Mouse (Mus musculus): Measurements from ENCODE around the gene Ntrk2.

Gene Ntrk2

DNA sequence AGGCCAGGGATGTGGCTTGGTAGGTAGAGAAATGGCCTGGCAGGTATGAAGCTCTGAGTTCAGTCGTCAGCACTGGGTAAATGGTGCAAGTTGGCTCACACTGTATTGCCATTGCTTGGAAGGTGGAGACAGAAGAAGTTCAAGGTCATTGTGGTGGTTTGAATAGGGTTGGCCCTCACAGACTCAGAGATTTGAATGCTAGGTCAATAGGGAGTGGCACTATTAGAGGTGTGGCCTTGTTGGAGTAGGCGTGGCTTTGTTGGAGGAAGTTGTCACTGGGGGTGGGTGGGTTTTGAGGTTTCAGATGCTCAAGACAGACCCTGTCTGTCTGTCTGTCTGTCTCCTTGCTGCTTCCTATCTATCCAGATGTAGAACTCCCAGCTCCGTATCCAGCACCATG lies 159.5 kb downstream of the Ntrk2 start:
- no peak for ATAC-seq (ENCODE audit: low TSS enrichment)

DNA sequence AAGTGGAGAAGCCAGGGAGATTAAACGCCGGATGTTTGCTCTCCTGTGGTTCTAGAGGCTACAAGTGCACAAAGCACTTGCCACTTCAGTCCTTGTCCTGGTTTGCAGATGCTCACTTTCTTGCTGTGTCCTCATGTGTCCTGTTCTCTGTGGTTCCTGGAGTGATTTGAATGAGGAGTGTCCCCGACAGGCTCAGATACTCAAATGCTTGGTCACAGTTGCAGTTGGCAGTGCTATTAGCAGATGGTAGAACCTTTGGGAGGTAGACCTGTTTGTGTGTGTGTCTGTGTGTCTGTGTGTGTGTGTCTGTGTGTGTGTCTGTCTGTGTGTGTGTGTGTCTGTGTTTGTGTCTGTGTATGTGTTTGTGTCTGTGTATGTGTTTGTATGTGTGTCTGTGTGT lies 160.1 kb downstream of the Ntrk2 start:
- no peak for ATAC-seq (ENCODE audit: low TSS enrichment)

DNA sequence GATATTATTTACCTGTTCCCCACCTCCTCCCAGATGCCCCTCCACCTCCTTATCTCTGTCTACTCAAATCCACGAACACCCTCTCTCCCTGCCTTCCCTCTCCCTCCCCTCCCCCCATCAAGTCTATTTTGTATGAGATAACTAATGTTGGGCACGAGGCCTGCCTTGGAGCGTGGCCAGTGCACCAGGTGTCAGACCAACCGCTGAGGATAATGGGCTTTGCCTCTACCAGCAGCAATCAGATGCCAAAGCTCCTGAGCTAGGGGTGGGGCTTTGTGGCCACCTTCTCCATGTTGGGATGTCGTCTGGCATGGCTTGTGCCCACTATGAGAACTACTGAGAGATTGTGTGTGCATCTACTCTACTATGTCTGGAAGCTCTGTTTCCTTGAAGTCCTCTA lies 161.8 kb downstream of the Ntrk2 start:
- no peak for ATAC-seq (ENCODE audit: low TSS enrichment)

DNA sequence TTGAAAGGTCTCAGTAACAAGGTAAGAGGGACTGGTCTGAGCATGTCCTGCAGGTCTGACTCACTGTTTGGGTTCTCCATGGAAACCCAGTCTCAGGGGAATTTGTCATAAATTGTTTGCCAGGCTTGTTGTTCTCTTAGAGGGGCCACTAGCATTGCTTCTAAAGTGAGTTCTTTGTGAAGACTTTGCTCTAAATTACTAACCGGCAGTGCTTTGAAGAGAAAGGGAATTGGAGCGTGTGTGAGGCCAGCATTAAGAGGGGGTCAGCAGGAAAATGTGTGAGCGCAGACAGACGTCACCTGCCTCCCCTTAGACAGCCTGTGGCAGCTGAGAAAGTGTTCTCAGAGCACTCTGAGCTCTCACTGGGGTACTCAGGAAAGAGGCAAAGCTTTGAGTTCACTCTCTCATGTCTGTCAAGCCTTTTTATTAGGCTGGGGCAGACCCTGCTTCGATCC lies 165.1 kb downstream of the Ntrk2 start:
- ATAC-seq (ENCODE audit: low TSS enrichment): no peak

DNA sequence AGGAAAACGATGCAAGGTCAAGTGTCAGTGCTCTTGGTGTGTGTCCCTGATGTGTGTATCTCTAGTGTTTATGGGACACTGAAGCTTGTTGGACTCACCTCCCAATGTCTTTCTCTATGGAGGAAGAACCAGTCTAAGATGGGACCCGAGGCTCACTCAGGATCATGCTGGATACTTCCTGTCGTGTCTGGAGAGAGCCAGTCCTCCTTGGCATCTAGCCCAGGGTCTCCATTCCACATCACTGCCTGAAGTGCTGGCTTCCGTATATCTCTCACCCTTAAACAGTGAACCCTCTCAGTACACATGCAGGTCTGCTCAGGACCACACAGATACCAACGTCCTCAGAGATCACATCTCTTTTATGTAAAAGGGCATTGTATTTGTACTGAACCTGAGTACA lies 166.1 kb downstream of the Ntrk2 start:
- ATAC-seq (ENCODE audit: low TSS enrichment): no peak

DNA sequence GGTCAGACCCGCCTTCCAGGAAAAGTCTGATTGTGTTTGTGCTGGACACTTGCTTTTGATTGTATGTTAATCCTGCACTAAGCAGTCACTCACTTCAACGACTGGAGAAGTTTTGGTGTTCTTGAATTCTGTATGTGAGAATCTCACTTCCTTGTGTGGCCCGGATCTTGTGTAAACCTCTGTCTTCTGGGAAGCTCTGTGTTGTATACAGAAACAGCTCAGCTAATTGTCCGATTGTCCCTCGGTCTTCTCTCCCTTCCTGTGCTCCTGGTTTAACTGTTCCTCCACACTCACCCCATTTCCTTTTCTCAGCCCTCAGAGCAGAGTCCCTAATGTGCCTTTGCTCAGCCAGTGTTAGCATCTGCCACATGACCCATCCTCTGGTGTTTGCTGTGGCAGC lies 190.1 kb downstream of the Ntrk2 start:
- no peak for ATAC-seq (ENCODE audit: low TSS enrichment)

DNA sequence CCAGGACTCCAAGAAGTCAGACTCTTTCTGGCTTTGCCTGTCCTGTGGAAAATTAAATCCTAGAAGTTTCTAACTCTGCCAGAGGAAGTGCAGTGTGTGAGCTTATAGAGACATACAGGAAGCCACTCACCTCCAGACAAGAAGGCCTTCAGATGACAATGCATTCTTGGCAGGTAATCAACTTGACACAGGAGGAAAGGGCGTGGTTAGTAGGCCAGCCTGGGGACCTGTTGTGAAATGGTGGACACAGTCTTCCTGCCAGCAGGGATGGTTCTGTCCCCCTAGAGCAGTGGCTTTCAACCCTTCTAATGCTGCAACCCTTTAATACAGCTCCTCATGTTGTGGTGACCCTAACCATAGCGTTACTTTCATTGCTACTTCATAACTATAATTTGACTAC lies 191.4 kb downstream of the Ntrk2 start:
- ATAC-seq (ENCODE audit: low TSS enrichment): no peak

DNA sequence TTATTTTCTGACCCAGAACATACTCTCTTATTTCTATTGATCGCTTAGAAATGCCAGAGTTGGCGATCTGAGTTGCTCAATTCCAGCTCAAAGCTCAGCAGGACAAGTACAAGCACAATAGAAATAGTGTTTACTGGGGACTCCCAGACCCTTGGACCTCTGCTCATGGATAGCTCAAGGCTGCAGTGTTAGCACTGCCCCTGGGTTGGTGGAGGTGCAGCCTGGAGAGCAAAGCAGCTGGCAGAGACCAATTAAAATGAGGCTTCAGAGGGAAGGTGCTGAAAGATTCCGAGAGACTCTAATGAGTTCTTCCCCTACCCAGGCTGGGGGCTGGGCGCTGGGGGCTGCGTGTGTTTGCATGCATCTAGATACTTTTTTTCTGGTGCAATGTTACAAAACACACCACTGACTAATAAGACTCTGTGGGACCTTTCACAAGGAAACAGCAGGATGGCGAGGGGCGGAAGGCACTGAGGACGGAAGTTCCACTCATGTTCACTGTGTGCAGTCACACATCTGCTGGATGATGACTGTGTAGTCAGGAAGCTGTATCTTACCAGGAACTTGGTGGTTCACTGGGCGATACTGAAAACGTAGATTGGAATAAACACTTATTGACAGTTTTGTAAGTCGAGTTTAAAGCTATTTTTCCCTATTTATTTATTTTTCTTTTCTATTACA lies 193.1 kb downstream of the Ntrk2 start:
- 0 out of 2 replicates have a peak, but pooled peaks have one; percentile 8 for ATAC-seq (ENCODE audit: low TSS enrichment)

DNA sequence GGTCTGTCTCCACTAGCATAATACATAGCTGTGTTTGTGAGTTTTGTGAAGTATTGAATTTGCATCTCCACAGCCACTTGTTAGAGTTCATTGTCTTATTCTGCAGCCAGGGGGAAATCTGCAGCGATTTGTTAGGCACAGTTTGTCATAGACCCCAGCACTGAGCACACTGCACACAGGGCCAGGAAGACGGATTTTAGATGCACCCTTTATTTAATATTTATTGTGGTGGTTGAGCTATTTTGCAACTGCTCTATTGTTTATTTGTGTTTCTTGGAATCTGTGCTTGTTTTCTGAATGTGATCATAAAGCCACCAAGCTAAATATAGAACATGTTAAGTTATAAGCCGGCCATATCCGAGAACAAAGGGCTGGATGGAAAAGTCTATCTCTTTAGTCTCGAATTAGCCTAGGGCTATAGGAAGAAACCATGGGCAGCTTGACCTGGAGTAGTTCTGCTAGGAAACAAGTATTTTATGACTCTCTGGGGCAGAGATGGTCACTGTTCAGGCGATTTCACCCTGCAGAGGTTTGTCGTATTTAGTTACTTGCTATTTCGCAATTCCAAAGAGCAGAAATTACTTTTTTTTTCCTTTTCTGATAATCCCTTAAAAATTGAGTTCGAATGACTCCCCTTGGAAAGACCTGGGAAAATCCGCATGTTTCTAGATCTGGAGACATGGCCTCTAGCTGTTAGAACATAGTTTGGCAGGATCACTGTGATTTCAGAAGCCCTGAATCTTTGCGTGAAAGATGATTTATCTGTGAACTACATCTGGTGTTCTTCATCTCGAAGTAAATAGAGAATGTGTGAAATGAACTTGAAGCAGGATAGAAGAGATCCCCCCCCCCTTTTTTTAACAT lies 196.8 kb downstream of the Ntrk2 start:
- no peak for ATAC-seq (ENCODE audit: low TSS enrichment)

DNA sequence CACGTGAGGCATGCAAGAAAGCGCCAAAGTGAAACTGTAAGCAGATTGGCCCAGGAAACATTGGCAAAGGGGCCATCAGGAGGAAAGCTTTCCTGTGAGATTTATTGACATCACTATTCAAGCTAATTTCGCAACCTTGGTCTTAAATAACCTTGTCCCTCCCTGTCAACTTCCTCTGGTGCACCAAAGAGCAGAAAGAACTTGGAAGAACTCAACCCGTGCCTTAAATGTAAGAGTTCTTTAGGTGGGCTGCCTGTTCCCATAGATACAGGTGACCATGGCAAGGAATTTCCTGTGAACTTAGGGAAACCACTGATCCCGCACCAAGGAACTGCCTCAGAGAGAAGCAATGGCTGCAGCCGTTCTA lies 197.4 kb downstream of the Ntrk2 start:
- no peak for ATAC-seq (ENCODE audit: low TSS enrichment)

DNA sequence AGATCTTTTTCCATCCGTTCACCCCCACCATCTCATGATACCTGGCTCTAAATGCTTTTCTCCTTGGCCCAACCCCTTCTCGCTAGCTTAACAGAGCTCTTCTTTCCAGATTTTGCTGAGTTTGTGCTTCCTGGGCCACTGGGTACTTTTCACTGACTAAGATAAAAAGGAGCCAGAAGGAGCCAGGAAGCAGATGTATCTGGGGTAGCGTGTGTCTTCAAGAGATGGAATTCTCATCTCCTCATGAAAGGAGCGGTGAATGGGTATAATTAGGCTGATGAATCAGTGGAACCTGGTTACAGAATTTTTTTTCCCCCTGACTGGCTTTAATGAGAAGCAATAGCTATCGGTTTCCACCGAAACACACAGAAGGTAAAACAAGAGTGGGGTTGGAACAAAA lies 198.2 kb downstream of the Ntrk2 start:
- peak; percentile 68 for ATAC-seq (ENCODE audit: low TSS enrichment)

DNA sequence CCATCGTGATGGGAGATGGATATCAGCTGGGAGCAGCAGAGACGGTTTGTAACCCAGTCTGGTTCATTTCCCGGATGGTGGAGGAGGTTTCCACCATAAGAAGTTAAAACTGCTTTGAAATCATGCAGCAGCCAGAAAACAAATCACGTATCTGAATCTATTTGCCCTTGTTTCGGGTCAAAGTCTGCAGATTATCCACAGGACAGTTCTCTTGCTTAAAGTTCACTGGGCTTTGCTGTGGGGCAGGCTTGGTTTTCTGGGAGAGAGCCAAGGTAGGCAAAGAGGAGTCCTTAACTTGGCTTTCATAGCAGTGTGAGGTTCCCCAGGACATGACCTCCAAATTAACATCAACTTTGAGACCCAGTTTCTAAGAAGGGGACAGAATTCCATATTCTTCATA lies 203.5 kb downstream of the Ntrk2 start:
- ATAC-seq (ENCODE audit: low TSS enrichment): no peak

DNA sequence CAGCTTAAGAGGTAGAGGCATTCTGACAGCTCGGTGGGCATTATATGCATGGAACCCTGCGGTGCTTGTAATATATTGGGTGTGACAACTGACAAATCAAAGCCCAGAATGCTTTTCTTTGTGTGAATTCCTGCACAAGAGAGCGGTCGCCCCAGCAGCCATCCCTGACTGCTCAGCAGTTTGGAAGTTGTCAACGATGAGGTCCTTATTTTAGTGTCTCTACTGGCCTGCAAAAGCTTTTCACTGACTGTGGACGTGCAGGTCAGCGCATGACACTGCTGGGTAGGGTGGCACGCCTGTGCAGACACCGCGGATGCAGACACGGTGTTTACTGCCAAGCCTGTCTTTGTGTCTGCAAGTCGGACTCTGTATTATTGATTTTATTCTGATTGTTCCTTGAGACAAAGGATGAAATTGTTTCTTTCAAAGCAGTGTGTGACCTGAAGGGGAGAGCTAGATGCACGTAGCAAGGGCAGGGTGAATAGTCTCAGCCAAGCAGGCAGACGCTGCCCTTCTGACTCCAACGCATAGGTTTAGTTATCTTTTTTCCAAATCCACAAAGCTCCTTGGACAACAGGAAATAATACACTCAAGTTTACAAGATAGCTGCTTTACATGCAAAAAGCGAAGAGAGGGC lies 204.6 kb downstream of the Ntrk2 start:
- peak; percentile 17; the same call in 1 of the 2 replicates for ATAC-seq (ENCODE audit: low TSS enrichment)

DNA sequence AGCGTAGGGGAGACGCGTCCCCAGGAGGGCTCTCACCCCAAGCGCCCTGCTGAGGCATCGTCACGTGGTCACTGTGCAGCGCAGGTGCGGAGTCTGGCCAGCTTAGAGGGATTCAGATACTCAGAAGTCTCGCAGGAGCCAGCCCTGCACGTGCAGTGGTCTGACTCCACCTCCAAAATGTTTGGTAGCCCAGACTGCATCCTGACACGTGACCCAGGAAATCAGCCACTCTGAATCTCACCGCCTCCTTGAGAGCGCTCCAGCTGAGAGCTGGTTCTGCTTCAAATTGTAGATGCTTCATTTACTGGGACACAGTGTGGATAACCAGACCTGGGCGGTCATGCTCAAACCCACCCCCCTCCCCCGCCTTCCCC lies 205.1 kb downstream of the Ntrk2 start:
- peak; percentile 70 for ATAC-seq (ENCODE audit: low TSS enrichment)

DNA sequence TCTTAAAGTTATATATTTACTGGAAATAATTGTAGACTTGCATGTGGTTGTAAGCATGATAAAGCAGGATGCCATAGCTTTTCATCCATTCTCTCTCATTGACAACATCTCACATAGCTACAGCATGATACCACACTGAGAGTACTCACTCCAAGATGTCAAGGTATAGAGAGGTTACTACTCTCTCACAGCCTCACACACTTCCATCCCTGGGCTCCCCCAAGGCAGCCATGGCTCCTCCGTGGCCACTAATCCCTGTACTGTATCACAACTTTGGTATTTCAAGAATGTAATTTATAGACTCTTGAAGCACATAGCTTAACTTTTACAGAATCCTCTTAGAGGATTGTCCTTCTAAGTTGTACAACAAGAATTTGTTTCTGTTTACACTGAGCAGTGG lies 209.0 kb downstream of the Ntrk2 start:
- ATAC-seq (ENCODE audit: low TSS enrichment): no peak

DNA sequence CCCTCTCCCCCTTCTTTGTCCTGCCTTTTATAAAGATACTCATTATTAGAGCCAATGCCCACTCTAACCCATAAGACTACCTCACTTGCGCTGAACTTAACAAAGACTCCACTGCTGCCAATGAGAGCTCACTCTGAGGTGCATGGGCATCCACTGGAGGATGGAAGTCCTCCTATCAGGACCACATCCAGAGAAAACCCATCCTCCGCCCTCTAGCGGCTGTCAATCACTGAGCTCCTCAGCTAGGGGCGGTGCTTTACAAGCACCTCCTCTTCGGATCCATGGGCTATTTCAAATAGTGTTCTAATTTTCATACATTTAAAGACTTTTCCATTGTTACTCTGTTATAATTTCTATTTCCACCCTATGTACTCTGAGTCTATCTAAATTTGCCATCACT lies 210.8 kb downstream of the Ntrk2 start:
- ATAC-seq (ENCODE audit: low TSS enrichment): no peak

DNA sequence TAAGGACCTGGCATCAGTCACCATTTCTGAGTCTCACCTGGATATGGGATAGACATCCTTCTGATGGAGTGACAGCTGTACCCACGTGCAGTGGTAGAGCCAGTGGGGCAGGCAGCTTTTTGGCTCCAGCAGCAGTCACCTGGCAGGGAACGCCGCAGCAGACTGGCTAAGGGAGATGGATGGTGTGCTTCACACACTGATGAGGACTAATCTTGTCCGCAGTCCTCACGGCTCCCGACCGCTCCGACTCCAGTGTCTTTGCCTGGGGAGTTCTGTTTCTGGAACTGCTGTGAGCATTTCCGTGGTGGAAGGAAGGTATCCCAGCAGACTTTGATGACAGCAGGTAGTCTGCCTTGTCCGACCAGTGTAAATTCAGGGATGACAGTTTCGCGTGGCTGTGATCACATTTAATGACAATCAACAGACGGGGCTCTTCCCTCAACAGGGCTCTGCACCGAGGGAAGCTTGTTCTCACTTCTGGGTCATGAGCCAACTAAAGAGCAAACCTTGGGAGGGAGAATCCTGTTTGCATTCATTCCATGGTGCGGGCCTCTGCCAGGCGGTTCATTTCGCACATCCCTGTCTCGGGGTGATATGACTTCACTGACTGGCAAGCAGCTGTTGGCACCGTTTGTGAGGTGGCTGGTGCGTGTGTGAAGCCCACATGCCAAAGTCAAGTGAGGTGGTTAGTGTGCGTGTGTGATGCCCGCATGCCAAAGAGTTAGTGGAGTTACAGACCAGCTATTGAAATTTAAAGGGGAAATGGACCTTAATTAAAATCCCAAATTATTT lies 216.1 kb downstream of the Ntrk2 start:
- ATAC-seq (ENCODE audit: low TSS enrichment): peak; percentile 39

DNA sequence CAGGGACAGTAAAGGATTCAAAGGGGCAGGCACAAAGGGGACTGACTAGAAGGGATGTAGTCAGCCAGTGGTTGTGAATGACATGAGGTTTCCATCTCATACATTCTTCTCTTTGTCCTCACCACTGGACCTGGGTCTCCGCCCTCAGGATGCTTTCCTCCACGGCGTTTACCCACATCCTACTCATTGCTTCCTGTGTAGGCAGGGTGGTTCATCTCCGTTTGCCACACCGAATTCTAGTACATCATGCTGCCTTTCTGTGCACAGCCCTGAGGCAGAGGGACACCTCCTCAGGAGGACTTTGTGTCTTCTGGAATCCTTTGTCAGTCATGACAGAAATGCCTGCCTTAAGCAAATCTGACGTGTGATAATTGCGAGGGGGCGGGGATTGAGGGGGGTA lies 219.3 kb downstream of the Ntrk2 start:
- peak; percentile 51; the same call in 1 of the 2 replicates for ATAC-seq (ENCODE audit: low TSS enrichment)

DNA sequence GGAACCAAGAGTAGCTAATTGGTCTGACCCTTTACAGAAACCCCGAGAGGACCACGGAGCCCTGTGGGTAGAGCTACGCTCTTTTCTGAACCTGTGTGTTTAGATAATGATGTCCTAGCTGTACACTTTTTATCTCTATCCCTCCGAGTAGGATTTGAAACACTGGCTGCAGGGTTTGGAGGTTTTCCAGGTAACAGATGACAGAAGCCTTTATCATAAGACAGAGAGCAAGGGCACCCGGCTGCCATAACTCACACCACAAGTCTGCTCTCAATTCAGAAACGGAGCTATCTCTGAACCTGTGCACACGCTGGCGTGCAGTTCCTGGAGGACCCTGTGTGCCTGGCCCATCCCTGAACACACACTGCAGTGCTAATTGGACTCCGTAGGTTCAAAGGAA lies 221.1 kb downstream of the Ntrk2 start:
- no peak for ATAC-seq (ENCODE audit: low TSS enrichment)

DNA sequence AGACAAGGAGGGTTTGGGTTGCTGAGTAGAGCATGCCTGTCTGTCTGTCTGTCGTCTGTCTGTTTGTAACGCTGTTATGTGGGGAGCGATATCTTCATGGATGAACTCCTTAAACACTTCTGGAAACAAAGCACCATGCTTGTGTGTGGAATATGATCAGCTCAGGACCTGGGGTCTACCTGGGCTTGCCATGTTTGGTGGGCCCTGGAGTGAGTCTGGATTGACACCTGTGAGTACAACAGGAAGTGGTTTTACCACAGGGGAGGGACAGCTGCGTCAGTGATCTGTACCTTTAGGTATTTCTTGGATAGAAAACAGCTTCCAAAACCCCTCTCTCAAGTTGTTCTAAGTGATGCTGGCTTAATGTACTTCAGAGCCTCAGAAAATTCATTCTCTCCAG lies 222.2 kb downstream of the Ntrk2 start:
- ATAC-seq (ENCODE audit: low TSS enrichment): no peak

DNA sequence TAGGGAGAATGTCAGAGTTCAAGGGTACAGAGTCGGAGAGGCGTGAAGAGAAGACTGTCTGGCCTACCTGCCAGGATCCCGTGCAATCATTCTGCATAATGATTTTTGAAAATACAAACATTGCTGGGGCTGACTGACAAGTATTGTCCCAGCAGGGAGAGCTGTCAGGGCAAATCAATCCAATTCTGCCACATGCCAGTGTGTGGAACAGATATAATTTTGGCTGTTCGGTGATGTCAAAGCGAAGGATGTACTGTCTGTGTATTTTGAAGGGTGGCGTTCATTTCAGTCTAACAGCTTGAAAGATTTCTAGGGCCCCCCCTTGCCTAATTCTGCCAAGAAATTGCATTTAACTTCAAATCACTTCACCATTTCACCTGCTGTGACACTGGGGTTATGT lies 224.2 kb downstream of the Ntrk2 start:
- ATAC-seq (ENCODE audit: low TSS enrichment): no peak

Measured in frontal cortex, adult (tissue).